Comparison of ENCODE assay signal across 8 mouse cellular contexts in genomic region chr19:4332653-4333052, GRCm38 (mm10). TPM values are rescaled to one million over a fixed set of nuclear protein-coding genes. Genes with fewer than 3 reads are reported as not detected.
DNase-seq lines count a peak whose midpoint lies in the region; ATAC-seq and TF ChIP-seq lines count a peak whose summit lies in the region.

No protein-coding gene starts in this region.

- 1% methylated on average over 4 of the region's 4 CpGs for WGBS in kidney, embryonic 14.5 days
- 0% methylated on average over 4 of the region's 4 CpGs for WGBS in liver, embryonic 11.5 days

- no peaks in the 10 kb centered on the region for H3K27me3 ChIP-seq in kidney, embryonic 14.5 days (ENCODE audit: control insufficient read depth, insufficient read depth, low read length)
- no peaks in the 10 kb centered on the region for H3K27me3 ChIP-seq in liver, embryonic 11.5 days (replicated peaks; ENCODE audit: control insufficient read depth, insufficient read depth, low read length)
- no peaks in the 10 kb centered on the region for H3K27me3 ChIP-seq in testis, adult 2 months (ENCODE audit: control insufficient read depth, insufficient read depth, low read length)

- TF ChIP-seq CTCF in testis, adult 2 months (IDR thresholded peaks at IDR 0.05; ENCODE audit: control insufficient read depth, insufficient read depth, insufficient replicate concordance, low read depth, low read length) = no peak

- ATAC-seq in kidney, embryonic 14.5 days (ENCODE audit: low FRiP score, low TSS enrichment) = 0 out of 2 replicates have a peak, but pooled peaks have one; percentile 28
- ATAC-seq in liver, embryonic 11.5 days (replicated peaks; ENCODE audit: low FRiP score) = peak; percentile 37; the same call in 1 of the 2 replicates

- peaks cover 46% of the 10 kb centered on the region for H3K36me3 ChIP-seq in kidney, embryonic 14.5 days (ENCODE audit: control insufficient read depth, insufficient read depth, low read length)
- peaks cover 16% of the 10 kb centered on the region for H3K36me3 ChIP-seq in liver, embryonic 11.5 days (ENCODE audit: control insufficient read depth, insufficient read depth, low read length)
- H3K36me3 ChIP-seq in testis, adult 2 months (ENCODE audit: control insufficient read depth, insufficient read depth, low read length) = peaks cover 4% of the 10 kb centered on the region

- peak overlapping the region; percentile 96 for H3K27ac ChIP-seq in kidney, embryonic 14.5 days (ENCODE audit: low read depth, low read length)
- H3K27ac ChIP-seq in liver, embryonic 11.5 days (ENCODE audit: low read depth, low read length) = peak overlapping the region; percentile 84
- no peak overlapping the region for H3K27ac ChIP-seq in testis, adult 2 months (ENCODE audit: control insufficient read depth, insufficient read depth, low read depth, low read length)

- peak overlapping the region; percentile 65 for H3K4me3 ChIP-seq in kidney, embryonic 14.5 days (ENCODE audit: low read length)
- peak overlapping the region; percentile 53 for H3K4me3 ChIP-seq in liver, embryonic 11.5 days (ENCODE audit: low read depth, low read length)
- peak overlapping the region; percentile 11 for H3K4me3 ChIP-seq in testis, adult 2 months (ENCODE audit: control insufficient read depth, low read depth, low read length)

- peak overlapping the region; percentile 72 for H3K4me2 ChIP-seq in kidney, embryonic 14.5 days (replicated peaks; ENCODE audit: low read depth, low read length)
- peak overlapping the region; percentile 61 for H3K4me2 ChIP-seq in liver, embryonic 11.5 days

- H3K4me1 ChIP-seq in kidney, embryonic 14.5 days (ENCODE audit: control insufficient read depth, insufficient read depth, low read length) = peaks cover 24% of the 10 kb centered on the region
- peaks cover 21% of the 10 kb centered on the region for H3K4me1 ChIP-seq in liver, embryonic 11.5 days (replicated peaks; ENCODE audit: control insufficient read depth, insufficient read depth, low read length)
- H3K4me1 ChIP-seq in testis, adult 2 months (ENCODE audit: control insufficient read depth, insufficient read depth, low read length) = peaks cover 13% of the 10 kb centered on the region

- peak overlapping the region; percentile 85 for H3K9ac ChIP-seq in kidney, embryonic 14.5 days (ENCODE audit: low read depth, low read length)
- peak overlapping the region; percentile 67 for H3K9ac ChIP-seq in liver, embryonic 11.5 days (ENCODE audit: low read depth, low read length)

- no peak for TF ChIP-seq POLR2A in testis, adult 2 months (IDR thresholded peaks at IDR 0.05; ENCODE audit: control insufficient read depth, low read depth, low read length)

- no peaks in the 10 kb centered on the region for H3K9me3 ChIP-seq in kidney, embryonic 14.5 days (ENCODE audit: control insufficient read depth, low read length)
- H3K9me3 ChIP-seq in liver, embryonic 11.5 days (ENCODE audit: control insufficient read depth, low read length) = no peaks in the 10 kb centered on the region

- peak; percentile 42 for DNase-seq in gastrocnemius, adult 18-20 months (ENCODE audit: low spot score)
- DNase-seq in gastrocnemius, postnatal 4 days (ENCODE audit: low spot score in 2 of 2) = no peak
- DNase-seq in cerebellum, postnatal 14 days = peak; percentile 64 to 68
- peak; percentile 55 to 61 for DNase-seq in heart, adult 9 months (ENCODE audit: low spot score in 2 of 2)
- peak; percentile 49 for DNase-seq in liver, embryonic 11.5 days (ENCODE audit: low spot score)
- peak; percentile 77 for DNase-seq in naive thymus-derived CD4-positive, alpha-beta T cell, adult 2 months (ENCODE audit: low read depth)

RNA-seq across cellular contexts. Expression of gene Grk2, which starts 26.6 kb away (rescaled TPM):
- 10 to 100 TPM; 50.7 to 60.8 TPM for total RNA-seq in gastrocnemius, adult 18-20 months (2021)
- total RNA-seq in gastrocnemius, postnatal 4 days (2021) = 10 to 100 TPM; 42.9 to 43.8 TPM
- polyA plus RNA-seq in kidney, embryonic 14.5 days (2014; fragmentation: Nextera tagmentation; extraction: Ambion mirVana) = 17.7 and 17.8 TPM in 2 replicates
- 22.1 and 23.1 TPM in 2 replicates for polyA plus RNA-seq in liver, embryonic 11.5 days (2014; fragmentation: Nextera tagmentation; extraction: Ambion mirVana)
- 10.7 and 12.0 TPM in 2 replicates for polyA plus RNA-seq in testis, adult 2 months (2012; rRNA removed)

RNA-seq across cellular contexts. Expression of gene Ankrd13d, which starts 49.7 kb away (rescaled TPM):
- total RNA-seq in gastrocnemius, adult 18-20 months (2021) = under 1 TPM; 0.16 to 0.81 TPM
- 1 to 10 TPM; 2.2 to 2.6 TPM for total RNA-seq in gastrocnemius, postnatal 4 days (2021)
- polyA plus RNA-seq in kidney, embryonic 14.5 days (2014; fragmentation: Nextera tagmentation; extraction: Ambion mirVana) = 5.2 and 8.3 TPM in 2 replicates
- polyA plus RNA-seq in liver, embryonic 11.5 days (2014; fragmentation: Nextera tagmentation; extraction: Ambion mirVana) = 2.9 and 3.2 TPM in 2 replicates
- polyA plus RNA-seq in testis, adult 2 months (2012; rRNA removed) = 4.3 and 6.1 TPM in 2 replicates

Comparison
In these comparisons a context has a peak if more than half of its experiments do, and no peak if none do; other contexts are left out.
1. DNase-seq: peak in gastrocnemius, adult 18-20 months (single experiment), cerebellum, postnatal 14 days (2 of 2), heart, adult 9 months (2 of 2), liver, embryonic 11.5 days (single experiment) and naive thymus-derived CD4-positive, alpha-beta T cell, adult 2 months (single experiment); none in gastrocnemius, postnatal 4 days (0 of 2).
2. H3K4me3 ChIP-seq: peak in every context shown above with its lines; median percentile 65 in kidney, embryonic 14.5 days; 53 in liver, embryonic 11.5 days; 11 in testis, adult 2 months.